Mouse (Mus musculus) liver, adult (tissue): ENCODE measurements at regions not wholly inside any gene's neighbourhood (a gene's known extent, or its start where the extent isn't known, plus 50 kb on each side); places are given as distances from the start of the nearest gene placed in this dataset.

Experiments
- GATA4 ChIP-seq: IDR thresholded peaks from 2 replicates; pipeline ENCODE4 v1.6.1; 2014; ENCODE audit warnings: mild to moderate bottlenecking, low read length; ENCODE audit not compliant: insufficient replicate concordance

GRCm38 (mm10) chr4:105603661-105604060, 186.0 kb upstream of the Gm12728 start:
- TF ChIP-seq GATA4: no peak

GRCm38 (mm10) chr4:105604607-105605006, 185.1 kb upstream of the Gm12728 start:
- TF ChIP-seq GATA4: no peak

GRCm38 (mm10) chr4:105606731-105607130, 182.9 kb upstream of the Gm12728 start:
- TF ChIP-seq GATA4: no peak

- TF ChIP-seq GATA4: no peak
Measured at GRCm38 (mm10) chr4:105610917-105611316, 178.8 kb upstream of the Gm12728 start.

GRCm38 (mm10) chr4:105614390-105614789, 175.3 kb upstream of the Gm12728 start:
- TF ChIP-seq GATA4: no peak

- 0 out of 2 replicates have a peak, but pooled peaks have one; percentile 64 for TF ChIP-seq GATA4
Measured at GRCm38 (mm10) chr4:105626371-105627320, 163.0 kb upstream of the Gm12728 start.

- TF ChIP-seq GATA4: no peak
Measured at GRCm38 (mm10) chr4:105629581-105629980, 160.1 kb upstream of the Gm12728 start.

- no peak for TF ChIP-seq GATA4
Measured at GRCm38 (mm10) chr4:105630595-105631369, 158.9 kb upstream of the Gm12728 start.

GRCm38 (mm10) chr4:105632581-105633358, 156.9 kb upstream of the Gm12728 start:
- peak; percentile 68; the same call in 1 of the 2 replicates for TF ChIP-seq GATA4

- no peak for TF ChIP-seq GATA4
Measured at GRCm38 (mm10) chr4:105633789-105634188, 155.9 kb upstream of the Gm12728 start.

- no peak for TF ChIP-seq GATA4
Measured at GRCm38 (mm10) chr4:105640793-105641192, 148.9 kb upstream of the Gm12728 start.

- TF ChIP-seq GATA4: no peak
Measured at GRCm38 (mm10) chr4:105641582-105641981, 148.1 kb upstream of the Gm12728 start.

- TF ChIP-seq GATA4: no peak
Measured at GRCm38 (mm10) chr4:105648820-105649446, 140.7 kb upstream of the Gm12728 start.

- no peak for TF ChIP-seq GATA4
Measured at GRCm38 (mm10) chr4:105649447-105649833, 140.2 kb upstream of the Gm12728 start.

GRCm38 (mm10) chr4:105656071-105656655, 133.5 kb upstream of the Gm12728 start:
- no peak for TF ChIP-seq GATA4

- no peak for TF ChIP-seq GATA4
Measured at GRCm38 (mm10) chr4:105658581-105658980, 131.1 kb upstream of the Gm12728 start.
